Mouse (Mus musculus) heart, adult 2 months (tissue): ENCODE data around the gene 5830473C10Rik. TPM values are rescaled to one million over a fixed set of nuclear protein-coding genes. Genes with fewer than 3 reads are reported as not detected.

Experiments
- DNase-seq, 2 experiments: peaks; one replicate each; pipeline ENCODE4 v3.0.0; 2021
- H3K27ac ChIP-seq: fragments of 200-600 bp; 2 replicates; pipeline ENCODE4 v1.8.1; 2022
- H3K27me3 ChIP-seq: fragments of 200-500 bp; 2 replicates; pipeline ENCODE4 v1.6.1; 2012; ENCODE audit warnings: mild to moderate bottlenecking, low read length, inconsistent platforms, mixed read lengths; ENCODE audit not compliant: control insufficient read depth, insufficient read depth
- H3K36me3 ChIP-seq: fragments of 200-500 bp; 2 replicates; pipeline ENCODE4 v1.6.1; 2012; ENCODE audit warnings: low read length, inconsistent platforms; ENCODE audit not compliant: control insufficient read depth, insufficient read depth
- H3K4me1 ChIP-seq: fragments of 200-500 bp; 2 replicates; pipeline ENCODE4 v1.6.1; 2011; ENCODE audit warnings: low read length; ENCODE audit not compliant: control insufficient read depth, insufficient read depth
- H3K4me3 ChIP-seq: fragments of 200-600 bp; 2 replicates; pipeline ENCODE4 v1.8.1; 2022
- H3K79me2 ChIP-seq: fragments of 200-500 bp; replicated peaks from 2 replicates; pipeline ENCODE4 v1.6.1; 2012; ENCODE audit warnings: mild to moderate bottlenecking, inconsistent platforms, low read length, moderate library complexity, mixed read lengths; ENCODE audit not compliant: control insufficient read depth, insufficient read depth
- H3K9ac ChIP-seq: fragments of 200-500 bp; 2 replicates; pipeline ENCODE4 v1.6.1; 2012; ENCODE audit warnings: low read depth, mild to moderate bottlenecking, control low read depth, inconsistent platforms, low read length, mixed read lengths
- CTCF ChIP-seq: fragments of 200-600 bp; IDR thresholded peaks from 2 replicates; pipeline ENCODE4 v1.8.1; 2022; ENCODE audit warnings: antibody characterized with exemption, mild to moderate bottlenecking, moderate library complexity
- EP300 ChIP-seq: fragments of 200-500 bp; IDR thresholded peaks from 2 replicates; pipeline ENCODE4 v1.6.1; 2011; ENCODE audit warnings: low read depth, low read length, control low read depth; ENCODE audit not compliant: insufficient read depth
- POLR2A ChIP-seq: fragments of 200-500 bp; IDR thresholded peaks from 2 replicates; pipeline ENCODE4 v1.6.1; 2011; ENCODE audit warnings: mild to moderate bottlenecking, low read depth, low read length, control low read depth; ENCODE audit not compliant: insufficient read depth
- WGBS: fragments of 180-500 bp; shearing (Covaris S2); methylation state at CpG from one replicate; pipeline ENCODE4 v1.1.7; 2018; 5-methylcytosine and 5-hydroxymethylcytosine counted together
- intact Hi-C: fragments of 180-260 bp; cut with DNase I; formaldehyde crosslinking; loops from one replicate; pipeline ENCODE4 v1.15.1; 2025
- polyA plus RNA-seq: library from polyadenylated mRNA; depleted of rRNA; stranded (reverse); fragments of >200 nt; gene quantifications from 2 replicates; pipeline ENCODE4 v1.2.3, GENCODE M21; 2012
- total RNA-seq, 2 experiments: library from RNA; stranded (reverse); gene quantifications; 2 replicates each; pipeline ENCODE4 v1.2.3; 2021

5830473C10Rik gene
- total and polyA plus RNA-seq, 3 experiments, result not detected

DNA sequence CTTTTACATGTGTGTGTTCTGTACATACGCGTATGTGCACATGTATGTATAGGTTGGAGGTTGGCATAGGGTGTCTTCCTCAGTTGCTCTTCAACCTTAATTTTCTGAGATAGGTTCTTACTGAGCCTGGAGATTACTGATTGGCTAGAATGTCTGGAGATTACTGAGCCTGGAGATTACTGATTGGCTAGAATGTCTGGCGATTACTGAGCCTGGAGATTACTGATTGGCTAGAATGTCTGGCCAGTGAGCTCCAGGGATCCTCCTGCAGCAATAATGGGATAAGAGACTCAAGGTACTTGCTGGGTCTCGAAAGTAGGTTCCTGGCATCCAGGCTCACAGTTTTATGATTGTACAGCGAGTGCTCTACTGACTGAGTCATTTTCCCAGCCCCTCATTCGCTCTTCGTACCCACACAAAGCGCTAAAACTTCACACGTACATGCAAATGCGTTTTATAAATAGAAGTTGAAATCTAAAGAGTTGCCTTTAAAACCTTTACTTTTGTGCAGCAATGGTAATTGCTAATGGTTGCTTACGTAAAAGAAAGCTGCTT is 891 bp downstream of the 5830473C10Rik start:
- intact Hi-C loops, result no loop called here
- Histone ChIP-seq H3K27ac (no peak overlapping the region), H3K4me3 (no peak overlapping the region), H3K27me3 (no peaks in the 10 kb centered on the region), H3K36me3 (no peaks in the 10 kb centered on the region), H3K4me1 (no peaks in the 10 kb centered on the region), H3K79me2 (no peaks in the 10 kb centered on the region), H3K9ac (no peak overlapping the region)
- 94% methylated on average over 11 of the region's 11 CpGs for WGBS
- DNase-seq, result no peak
- no peak for TF ChIP-seq POLR2A
- TF ChIP-seq EP300, result no peak
- no peak for TF ChIP-seq CTCF

DNA sequence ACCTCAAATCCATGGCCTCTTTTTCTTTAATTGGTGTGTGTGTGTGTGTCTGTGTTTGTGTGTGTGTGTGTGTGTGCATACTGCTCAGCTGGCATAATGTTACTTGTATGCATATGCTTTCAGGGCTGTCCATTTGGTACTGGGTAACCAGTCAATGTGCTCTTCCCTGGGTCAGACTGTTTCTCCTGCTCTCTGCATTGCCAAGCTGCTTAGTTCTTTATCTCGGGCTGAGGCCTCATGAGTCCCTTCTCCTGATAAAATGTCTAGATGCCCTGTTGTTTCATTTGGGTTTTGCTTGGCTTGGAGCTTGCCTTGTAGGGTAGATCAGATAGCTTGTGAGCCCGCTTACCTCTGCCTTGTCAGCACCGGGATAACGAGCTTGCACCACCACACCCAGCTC is 2.0 kb downstream of the 5830473C10Rik start:
- no peak for DNase-seq
- intact Hi-C loops, result no loop called here
- Histone ChIP-seq H3K79me2 (no peaks in the 10 kb centered on the region), H3K27ac (no peak overlapping the region), H3K27me3 (no peaks in the 10 kb centered on the region), H3K4me1 (no peaks in the 10 kb centered on the region), H3K36me3 (no peaks in the 10 kb centered on the region), H3K4me3 (no peak overlapping the region), H3K9ac (no peak overlapping the region)
- WGBS, result 59% methylated on average over 4 of the region's 4 CpGs
- TF ChIP-seq EP300 (no peak), CTCF (no peak), POLR2A (no peak)

DNA sequence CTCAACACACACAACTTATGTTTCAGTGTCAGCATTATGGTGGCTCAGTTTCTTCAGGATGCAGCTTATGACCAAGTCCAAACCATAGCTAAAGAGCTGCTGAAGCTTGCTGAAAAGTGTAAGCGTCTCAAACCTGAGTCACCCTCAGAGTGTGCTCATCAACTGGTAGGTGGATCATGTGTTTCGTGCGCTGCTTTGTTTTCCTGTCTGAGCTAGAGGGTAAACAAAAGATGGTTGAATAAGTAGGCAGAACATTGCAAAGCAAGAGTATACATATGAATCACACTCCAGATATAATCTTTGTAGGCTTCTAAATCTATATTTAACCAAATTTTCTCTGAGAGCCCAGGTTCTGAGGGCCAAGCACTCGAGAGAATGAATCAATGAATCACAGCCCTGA is 3.3 kb downstream of the 5830473C10Rik start:
- no peaks in the 10 kb centered on the region for H3K4me1 ChIP-seq
- 82% methylated on average over 4 of the region's 4 CpGs for WGBS
- intact Hi-C loops, result no loop called here
- H3K9ac ChIP-seq, result no peak overlapping the region
- no peaks in the 10 kb centered on the region for H3K27me3 ChIP-seq
- TF ChIP-seq CTCF (no peak), EP300 (no peak), POLR2A (no peak)
- no peaks in the 10 kb centered on the region for H3K79me2 ChIP-seq
- DNase-seq, result no peak
- H3K4me3 ChIP-seq, result no peak overlapping the region
- H3K36me3 ChIP-seq, result no peaks in the 10 kb centered on the region
- no peak overlapping the region for H3K27ac ChIP-seq

DNA sequence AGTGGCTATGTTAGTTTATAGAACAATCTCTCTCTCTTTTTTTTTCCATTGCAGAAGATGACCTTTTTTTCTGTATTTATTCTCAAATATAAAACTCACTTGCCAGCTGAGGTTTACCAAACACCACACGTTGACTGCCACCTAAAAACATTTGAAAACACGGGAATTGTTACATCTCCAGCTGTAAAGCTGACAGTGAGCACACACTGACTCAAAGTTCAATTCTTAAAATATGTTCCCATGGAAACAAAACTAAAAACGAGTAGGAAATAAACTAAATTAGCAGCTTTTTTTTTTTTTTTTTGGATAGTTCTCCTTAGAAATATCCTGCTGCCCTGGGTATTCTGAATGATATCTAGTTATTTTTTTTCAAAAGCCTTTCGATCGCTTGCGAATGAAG is 4.3 kb downstream of the 5830473C10Rik start:
- H3K27me3 ChIP-seq, result no peaks in the 10 kb centered on the region
- no peak for DNase-seq
- no peak overlapping the region for H3K27ac ChIP-seq
- no peaks in the 10 kb centered on the region for H3K36me3 ChIP-seq
- H3K9ac ChIP-seq, result no peak overlapping the region
- H3K4me1 ChIP-seq, result no peaks in the 10 kb centered on the region
- no peak for TF ChIP-seq POLR2A
- no peak for TF ChIP-seq CTCF
- TF ChIP-seq EP300, result no peak
- intact Hi-C loops, result no loop called here
- WGBS, result 72% methylated on average over 6 of the region's 6 CpGs
- H3K79me2 ChIP-seq, result no peaks in the 10 kb centered on the region
- H3K4me3 ChIP-seq, result no peak overlapping the region

DNA sequence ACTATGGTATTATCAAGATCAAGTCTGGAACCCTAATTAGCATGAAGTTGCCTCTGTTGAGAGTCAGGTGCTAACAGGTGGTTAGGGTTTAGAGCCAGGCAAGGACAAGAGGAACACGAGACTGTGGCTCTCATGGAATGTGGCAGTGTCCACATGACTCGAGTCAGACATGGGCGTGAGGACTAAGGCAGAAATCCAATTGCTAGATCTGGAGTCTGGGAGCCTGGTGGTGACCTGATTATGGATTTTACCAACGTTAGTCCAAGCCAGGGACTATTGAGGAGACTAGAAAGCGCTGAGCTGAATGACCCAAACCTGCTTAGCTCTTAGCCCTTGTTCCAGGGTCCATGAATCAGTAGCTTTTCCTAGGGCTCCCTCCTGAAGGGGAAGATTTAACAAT is 6.9 kb downstream of the 5830473C10Rik start:
- TF ChIP-seq CTCF, result no peak
- TF ChIP-seq POLR2A, result no peak
- TF ChIP-seq EP300, result 0 out of 2 replicates have a peak, but pooled peaks have one; percentile 27
- Histone ChIP-seq H3K36me3 (no peaks in the 10 kb centered on the region), H3K4me3 (no peak overlapping the region), H3K9ac (no peak overlapping the region), H3K27me3 (no peaks in the 10 kb centered on the region), H3K27ac (no peak overlapping the region), H3K79me2 (no peaks in the 10 kb centered on the region), H3K4me1 (no peaks in the 10 kb centered on the region)
- intact Hi-C loops, result no loop called here
- no peak for DNase-seq
- 40% methylated on average over 5 of the region's 5 CpGs for WGBS

DNA sequence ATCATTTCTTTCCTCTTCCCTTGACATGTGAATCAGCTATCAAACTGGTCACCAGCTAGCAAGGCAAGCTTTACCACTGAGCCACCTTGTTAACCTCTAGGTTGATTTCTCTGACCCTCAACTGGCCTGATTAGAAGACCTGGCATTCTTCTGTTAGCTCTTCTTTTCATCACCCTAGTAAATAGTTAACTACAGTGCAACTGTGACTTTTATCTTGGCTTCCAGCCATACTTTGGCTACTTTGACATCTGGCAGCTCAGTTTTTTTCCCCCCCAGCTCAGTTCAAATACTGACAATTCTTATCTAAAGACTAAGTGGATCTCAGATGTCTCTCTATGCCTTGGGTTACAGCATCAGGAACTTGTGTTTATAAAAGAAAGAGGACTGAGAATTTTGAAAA is 7.4 kb downstream of the 5830473C10Rik start:
- no peaks in the 10 kb centered on the region for H3K36me3 ChIP-seq
- H3K4me1 ChIP-seq, result no peaks in the 10 kb centered on the region
- H3K79me2 ChIP-seq, result no peaks in the 10 kb centered on the region
- no peak overlapping the region for H3K4me3 ChIP-seq
- no peak for TF ChIP-seq EP300
- no peak for TF ChIP-seq POLR2A
- no peak for TF ChIP-seq CTCF
- H3K27me3 ChIP-seq, result no peaks in the 10 kb centered on the region
- H3K27ac ChIP-seq, result no peak overlapping the region
- H3K9ac ChIP-seq, result no peak overlapping the region
- DNase-seq, result no peak
- intact Hi-C loops, result no loop called here

DNA sequence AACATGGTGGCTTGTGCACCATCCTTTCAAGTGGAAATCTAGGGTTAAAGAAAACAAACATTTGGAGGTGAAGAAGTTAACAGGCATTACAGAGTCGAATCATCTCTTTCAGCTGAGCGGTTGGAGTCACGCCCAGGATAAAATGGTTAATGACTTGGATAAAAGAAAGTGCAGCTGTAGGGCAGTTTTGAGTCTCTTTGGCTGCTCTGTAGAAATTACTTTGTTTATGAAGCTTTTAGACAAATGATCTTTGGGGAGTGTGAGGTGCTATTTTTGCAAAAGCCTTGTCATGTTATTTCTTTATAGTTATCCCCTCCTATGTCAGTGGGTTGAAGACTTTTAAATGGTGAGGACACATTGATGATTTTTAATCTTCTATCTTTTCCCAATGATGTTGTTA is 10.3 kb downstream of the 5830473C10Rik start:
- no peaks in the 10 kb centered on the region for H3K27me3 ChIP-seq
- H3K4me3 ChIP-seq, result no peak overlapping the region
- no peak for DNase-seq
- no peak overlapping the region for H3K9ac ChIP-seq
- no peaks in the 10 kb centered on the region for H3K79me2 ChIP-seq
- 56% methylated on average over 3 of the region's 3 CpGs for WGBS
- no peaks in the 10 kb centered on the region for H3K4me1 ChIP-seq
- no peak overlapping the region for H3K27ac ChIP-seq
- intact Hi-C loops, result no loop called here
- no peak for TF ChIP-seq POLR2A
- no peak for TF ChIP-seq EP300
- no peak for TF ChIP-seq CTCF
- no peaks in the 10 kb centered on the region for H3K36me3 ChIP-seq
